Mouse (Mus musculus): ENCODE data around the gene Rps6ka5.

Gene Rps6ka5

GRCm38 (mm10) chr12:100535028-100535427 lies 191.8 kb downstream of the Rps6ka5 start:
- DNase-seq (ENCODE audit: inconsistent age in 2 of 2, low spot score in 1 of 2), result no peak

- peak in 1 of 2 experiments; percentile 74 for DNase-seq (ENCODE audit: inconsistent age in 2 of 2, low spot score in 1 of 2)
Measured at GRCm38 (mm10) chr12:100534028-100534427, 192.8 kb downstream of the Rps6ka5 start.

GRCm38 (mm10) chr12:100533209-100533608 lies 193.6 kb downstream of the Rps6ka5 start:
- peak in 1 of 2 experiments; percentile 48 for DNase-seq (ENCODE audit: inconsistent age in 2 of 2, low spot score in 1 of 2)

- peak in 1 of 2 experiments; percentile 83 for DNase-seq (ENCODE audit: inconsistent age in 2 of 2, low spot score in 1 of 2)
Measured at GRCm38 (mm10) chr12:100531740-100532139, 195.0 kb downstream of the Rps6ka5 start.

- DNase-seq (ENCODE audit: inconsistent age in 2 of 2, low spot score in 1 of 2), result peak in 1 of 2 experiments; percentile 51
Measured at GRCm38 (mm10) chr12:100530871-100531270, 195.9 kb downstream of the Rps6ka5 start.

GRCm38 (mm10) chr12:100529651-100530050 lies 197.1 kb downstream of the Rps6ka5 start:
- DNase-seq (ENCODE audit: inconsistent age in 2 of 2, low spot score in 1 of 2), result no peak

- peak; percentile 85 to 94 for DNase-seq (ENCODE audit: inconsistent age in 2 of 2, low spot score in 1 of 2)
Measured at GRCm38 (mm10) chr12:100529172-100529571, 197.6 kb downstream of the Rps6ka5 start.

GRCm38 (mm10) chr12:100528246-100528645 lies 198.5 kb downstream of the Rps6ka5 start:
- peak; percentile 73 to 84 for DNase-seq (ENCODE audit: inconsistent age in 2 of 2, low spot score in 1 of 2)

GRCm38 (mm10) chr12:100527753-100528152 lies 199.0 kb downstream of the Rps6ka5 start:
- DNase-seq (ENCODE audit: inconsistent age in 2 of 2, low spot score in 1 of 2), result peak; percentile 78 to 91

- DNase-seq (ENCODE audit: inconsistent age in 2 of 2, low spot score in 1 of 2), result no peak
Measured at GRCm38 (mm10) chr12:100527241-100527640, 199.5 kb downstream of the Rps6ka5 start.

GRCm38 (mm10) chr12:100525939-100526338 lies 200.8 kb downstream of the Rps6ka5 start:
- peak; percentile 72 to 80 for DNase-seq (ENCODE audit: inconsistent age in 2 of 2, low spot score in 1 of 2)

- DNase-seq (ENCODE audit: inconsistent age in 2 of 2, low spot score in 1 of 2), result peak; percentile 75 to 86
Measured at GRCm38 (mm10) chr12:100520794-100521186, 206.0 kb downstream of the Rps6ka5 start, which contains the start of gene Ttc7b. TSS of gene Ttc7b (minus strand) at chr12:100520826.

GRCm38 (mm10) chr12:100520077-100520793 lies 206.5 kb downstream of the Rps6ka5 start:
- DNase-seq (ENCODE audit: inconsistent age in 2 of 2, low spot score in 1 of 2), result peak; percentile 72 to 89

- DNase-seq (ENCODE audit: inconsistent age in 2 of 2, low spot score in 1 of 2), result peak; percentile 49 to 84
Measured at GRCm38 (mm10) chr12:100519684-100520076, 207.1 kb downstream of the Rps6ka5 start.

GRCm38 (mm10) chr12:100517371-100517770 lies 209.4 kb downstream of the Rps6ka5 start:
- DNase-seq (ENCODE audit: inconsistent age in 2 of 2, low spot score in 1 of 2), result no peak

- DNase-seq (ENCODE audit: inconsistent age in 2 of 2, low spot score in 1 of 2), result peak in 1 of 2 experiments; percentile 71
Measured at GRCm38 (mm10) chr12:100516161-100516838, 210.5 kb downstream of the Rps6ka5 start.

- peak in 1 of 2 experiments; percentile 35 for DNase-seq (ENCODE audit: inconsistent age in 2 of 2, low spot score in 1 of 2)
Measured at GRCm38 (mm10) chr12:100515493-100515892, 211.3 kb downstream of the Rps6ka5 start.

GRCm38 (mm10) chr12:100514611-100515010 lies 212.2 kb downstream of the Rps6ka5 start:
- peak; percentile 56 to 87 for DNase-seq (ENCODE audit: inconsistent age in 2 of 2, low spot score in 1 of 2)

- DNase-seq (ENCODE audit: inconsistent age in 2 of 2, low spot score in 1 of 2), result no peak
Measured at GRCm38 (mm10) chr12:100513131-100513530, 213.7 kb downstream of the Rps6ka5 start.

GRCm38 (mm10) chr12:100512641-100513040 lies 214.1 kb downstream of the Rps6ka5 start:
- peak in 1 of 2 experiments; percentile 51 for DNase-seq (ENCODE audit: inconsistent age in 2 of 2, low spot score in 1 of 2)

GRCm38 (mm10) chr12:100509615-100510282 lies 217.0 kb downstream of the Rps6ka5 start:
- peak in 1 of 2 experiments; percentile 62 for DNase-seq (ENCODE audit: inconsistent age in 2 of 2, low spot score in 1 of 2)

Data from adrenal gland, adult (tissue).